Mouse (Mus musculus): ENCODE measurements around the gene Ciita.

Ciita gene

DNA sequence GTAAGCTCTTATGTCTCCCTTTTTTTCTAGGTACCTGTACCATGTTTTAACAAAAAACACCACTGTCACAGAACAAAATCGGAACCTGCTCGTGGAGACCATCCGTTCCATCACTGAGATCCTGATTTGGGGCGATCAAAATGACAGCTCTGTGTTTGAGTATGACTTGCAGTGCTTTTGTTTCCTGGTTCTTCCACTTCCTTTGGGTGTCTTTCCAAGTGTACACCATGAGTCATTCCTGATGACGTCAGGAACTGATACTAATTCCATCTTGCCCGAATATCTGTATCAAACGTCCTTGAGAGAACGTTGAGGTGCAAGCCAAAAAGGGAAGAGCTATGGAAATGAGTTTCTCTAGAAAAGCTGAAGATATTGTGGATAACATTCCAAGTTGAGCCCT is 80.1 kb downstream of the Ciita start:
- no peak for DNase-seq (ENCODE audit: low read depth)

GRCm38 (mm10) chr16:10565278-10565885 is 85.5 kb downstream of the Ciita start:
- peak; percentile 90 for DNase-seq (ENCODE audit: low read depth)

DNA sequence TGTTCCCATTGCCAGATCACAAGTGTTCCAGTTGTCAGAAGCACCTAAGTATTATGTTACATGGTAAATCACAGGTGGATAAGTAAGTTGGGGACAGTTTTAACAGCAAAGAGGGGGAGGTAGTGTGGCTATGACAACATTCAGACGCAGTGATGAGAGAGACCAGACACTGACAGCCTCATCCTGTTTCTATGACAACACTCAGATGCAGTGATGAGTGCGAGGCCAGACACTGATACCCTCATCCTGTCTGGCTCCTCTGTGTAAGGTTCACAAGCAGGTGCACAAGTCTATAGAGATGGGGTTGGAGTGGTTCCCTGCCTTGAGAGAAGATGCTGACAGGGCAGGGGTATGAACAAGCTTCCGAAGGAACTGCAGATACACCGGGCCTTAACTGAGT is 87.3 kb downstream of the Ciita start:
- peak; percentile 56 for DNase-seq (ENCODE audit: low read depth)

DNA sequence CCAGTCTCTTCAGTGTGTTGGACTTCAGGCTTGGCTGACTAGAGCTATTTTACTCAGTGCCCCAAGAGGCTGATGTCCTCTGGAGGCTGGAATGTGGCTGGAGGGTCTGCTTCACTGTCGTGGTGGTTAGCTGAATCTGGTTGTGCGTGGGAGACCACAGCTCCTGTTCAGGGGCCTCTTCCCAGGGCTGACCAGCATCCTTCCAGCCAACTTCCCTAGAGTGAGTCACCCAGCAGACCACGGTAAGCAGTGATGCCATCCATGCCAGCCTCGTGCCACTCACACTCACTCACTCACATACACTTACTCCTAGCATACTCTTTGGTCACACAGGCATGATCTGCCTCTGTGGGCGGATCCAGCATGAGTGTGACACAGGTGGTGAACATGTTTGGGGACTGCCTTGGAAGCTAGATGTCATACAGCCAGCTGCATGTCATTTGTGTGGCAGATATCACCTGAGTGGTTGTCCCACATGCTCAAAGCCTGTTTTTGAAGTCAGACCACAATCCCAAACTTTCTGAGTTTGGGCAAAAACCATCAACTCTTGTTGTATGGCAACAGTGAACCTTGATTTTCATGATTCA is 90.0 kb downstream of the Ciita start:
- DNase-seq (ENCODE audit: low read depth), result peak; percentile 10

- DNase-seq (ENCODE audit: low read depth), result no peak
Measured at GRCm38 (mm10) chr16:10570708-10571107, 90.8 kb downstream of the Ciita start.

GRCm38 (mm10) chr16:10571820-10572219 is 92.0 kb downstream of the Ciita start:
- DNase-seq (ENCODE audit: low read depth), result peak; percentile 67

DNA sequence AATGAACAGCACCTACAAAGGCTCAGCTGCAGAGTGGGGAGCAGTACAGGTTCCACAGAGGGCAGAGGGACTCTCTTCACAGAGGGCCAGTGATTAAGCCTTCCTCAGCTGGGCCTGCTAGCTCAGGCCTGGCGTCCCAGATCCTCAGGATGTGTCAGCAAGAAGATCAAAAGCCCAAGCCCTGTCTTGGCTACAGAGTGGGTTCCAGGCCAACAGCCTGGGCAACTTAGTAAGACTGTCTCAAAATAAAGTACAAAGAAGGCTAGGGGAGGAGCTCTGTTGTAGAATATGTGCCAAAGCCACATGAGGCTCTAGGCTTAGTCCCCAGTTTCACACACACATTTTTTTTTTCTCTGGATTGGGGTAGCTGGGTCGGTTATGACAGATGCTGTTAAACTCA is 95.1 kb downstream of the Ciita start:
- no peak for DNase-seq (ENCODE audit: low read depth)

GRCm38 (mm10) chr16:10575915-10576314 is 96.1 kb downstream of the Ciita start:
- DNase-seq (ENCODE audit: low read depth), result no peak

- no peak for DNase-seq (ENCODE audit: low read depth)
Measured at GRCm38 (mm10) chr16:10577548-10577947, 97.7 kb downstream of the Ciita start.
